Mouse (Mus musculus) liver, postnatal 0 days (tissue): ENCODE data around the gene Wdr59.

Source experiments
- CTCF ChIP-seq: sonication (generic); IDR thresholded peaks from 2 replicates; pipeline ENCODE4 v1.5.1; 2016; ENCODE audit warnings: antibody characterized with exemption, low read depth
- EP300 ChIP-seq: IDR thresholded peaks from 2 replicates; pipeline ENCODE4 v1.6.1; 2016; ENCODE audit warnings: antibody characterized with exemption, low read depth, mild to moderate bottlenecking

DNA sequence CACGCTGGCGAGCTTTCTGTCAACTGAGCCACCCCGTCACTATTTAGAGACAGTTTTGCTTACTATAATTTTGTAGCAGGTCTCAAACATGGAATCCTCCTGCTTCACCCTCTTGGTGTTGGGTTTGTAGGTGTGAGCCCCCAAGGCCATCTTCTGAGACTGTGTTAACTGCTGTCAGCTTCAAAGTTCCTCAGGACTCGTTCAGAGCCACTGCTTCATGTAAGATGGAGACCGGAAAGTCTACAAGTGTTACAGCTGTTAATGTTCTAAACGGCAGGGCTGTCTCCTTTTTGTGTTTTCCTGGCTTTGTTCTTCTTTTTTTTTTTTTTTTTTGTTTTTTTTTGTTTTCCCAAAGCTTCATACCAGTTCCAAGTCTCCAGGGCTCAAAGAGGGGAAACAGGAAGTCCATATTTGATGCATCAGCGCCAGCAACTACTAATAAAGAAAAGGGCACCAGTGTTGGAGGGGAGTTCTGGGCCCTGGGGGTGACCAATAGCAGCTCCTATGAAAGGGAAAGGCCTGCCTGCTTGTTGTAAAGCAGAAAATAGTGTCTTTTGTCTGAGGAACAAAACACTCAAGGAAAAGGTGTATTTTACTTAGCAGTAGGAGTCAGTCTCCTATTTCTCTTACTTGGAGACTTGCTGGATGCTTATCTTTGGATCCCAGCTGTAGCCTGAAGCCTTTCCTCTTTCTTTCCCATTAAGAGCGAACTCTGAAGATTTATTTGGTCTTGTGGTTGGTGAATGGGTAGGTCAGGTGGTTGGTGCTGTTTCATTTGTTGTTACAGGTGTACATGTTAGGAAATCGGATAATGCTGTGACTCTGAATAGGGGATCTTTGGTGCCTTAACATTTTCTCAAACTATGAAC, 28.3 kb upstream of the Wdr59 start:
- TF ChIP-seq CTCF (no peak), EP300 (no peak)
